Mouse (Mus musculus) stomach, postnatal 0 days (tissue): Measurements from ENCODE around the gene Rsg1.

Source experiments
- CTCF ChIP-seq: IDR thresholded peaks from 2 replicates; pipeline ENCODE4 v1.5.1; 2016; ENCODE audit warnings: antibody characterized with exemption, low read depth, mild to moderate bottlenecking, moderate library complexity
- EP300 ChIP-seq: optimal IDR thresholded peaks from 2 replicates; pipeline ENCODE3; 2016; ENCODE audit warnings: antibody characterized with exemption

- no peak for TF ChIP-seq CTCF
- no peak for TF ChIP-seq EP300
These were observed 32.9 kb upstream of the Rsg1 start for GRCm38 (mm10) chr4:141180831-141181230.
